Mouse (Mus musculus): ENCODE measurements at regions not wholly inside any gene's neighbourhood (a gene's known extent, or its start where the extent isn't known, plus 50 kb on each side); places are given as distances from the start of the nearest gene placed in this dataset.
"Not testable (repeated sequence)": the region's sequence is repeated elsewhere in the genome, so short reads cannot be mapped to it uniquely, and the experiment has no call there.

DNA sequence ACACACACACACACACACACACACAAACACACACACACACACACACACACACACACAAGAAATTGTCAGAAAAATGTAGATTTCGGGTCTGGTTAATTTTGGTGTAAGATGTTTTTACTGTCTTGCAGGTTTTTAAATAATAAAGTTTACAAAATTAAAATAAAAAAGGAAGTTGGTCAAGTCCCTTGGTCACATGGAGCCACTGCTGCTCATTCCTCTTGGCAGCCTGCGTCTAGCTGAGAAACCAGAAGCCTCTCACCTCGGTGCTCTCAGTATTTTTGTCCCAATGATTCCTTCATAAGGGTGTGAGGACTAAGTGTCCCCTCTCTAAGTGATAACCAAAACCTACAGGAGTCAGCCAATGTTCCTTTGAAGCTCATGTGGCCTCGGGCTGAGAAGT is 76.8 kb upstream of the Smg1 start:
- DNase-seq (ENCODE audit: extremely low read depth, low read depth), result peak; percentile 22

DNA sequence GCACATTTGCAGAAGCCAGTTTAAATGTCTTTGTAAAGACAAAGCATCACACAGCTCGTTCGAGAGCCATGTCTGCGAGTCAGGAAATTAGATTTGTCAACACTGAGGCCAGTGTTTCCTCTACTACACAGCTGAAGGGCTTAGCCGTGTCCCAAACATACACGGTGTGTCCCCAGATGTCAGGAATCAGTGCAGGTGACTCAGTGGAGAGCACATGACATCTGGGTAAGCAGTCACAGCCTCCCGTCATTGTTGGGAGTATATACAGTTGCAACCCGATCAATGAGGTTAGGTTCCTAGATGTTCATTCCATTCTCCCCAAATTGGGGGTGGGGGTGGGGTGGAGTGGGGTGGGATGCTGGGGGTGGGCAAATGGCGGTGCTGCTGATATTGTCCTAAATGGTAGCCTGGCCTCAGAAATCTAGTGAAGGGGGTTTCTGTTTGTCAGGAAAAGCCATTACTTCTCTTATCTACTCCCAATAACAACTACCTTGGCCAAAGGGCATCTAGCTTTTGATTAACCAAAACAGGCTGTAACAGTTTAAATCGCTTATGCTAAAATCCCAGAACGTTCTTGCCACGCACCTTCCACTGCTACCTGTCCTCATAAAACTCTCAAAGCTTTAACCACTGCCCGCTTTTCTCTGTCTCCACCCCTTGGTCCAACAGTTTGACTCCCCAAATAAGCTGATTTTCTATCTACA is 75.1 kb upstream of the Smg1 start:
- no peak for DNase-seq (ENCODE audit: extremely low read depth, low read depth)

DNA sequence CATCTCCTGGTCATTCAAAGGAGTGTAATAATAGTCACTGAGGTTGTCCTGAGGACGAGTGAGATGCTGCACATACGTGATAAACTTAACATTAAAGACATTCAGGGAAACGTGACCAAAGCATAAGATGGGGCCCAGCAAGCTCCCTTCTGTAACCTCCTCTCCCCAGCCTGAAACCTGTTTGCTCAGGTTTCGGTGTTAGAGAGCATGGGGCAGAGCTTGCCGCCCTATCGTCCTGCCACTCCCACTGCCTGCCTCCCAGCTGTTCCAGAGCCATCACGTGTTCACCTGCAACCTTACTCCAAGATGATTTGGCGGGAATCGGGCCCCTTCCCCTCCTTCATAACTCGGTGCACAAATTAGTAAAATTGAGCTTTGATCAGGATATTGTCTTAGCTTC is 71.4 kb upstream of the Smg1 start:
- DNase-seq (ENCODE audit: extremely low read depth, low read depth), result not testable (repeated sequence)

GRCm38 (mm10) chr7:118314228-118314658 is 70.8 kb upstream of the Smg1 start:
- no peak for DNase-seq (ENCODE audit: extremely low read depth, low read depth)

GRCm38 (mm10) chr7:118313818-118314217 is 70.3 kb upstream of the Smg1 start:
- no peak for DNase-seq (ENCODE audit: extremely low read depth, low read depth)

DNA sequence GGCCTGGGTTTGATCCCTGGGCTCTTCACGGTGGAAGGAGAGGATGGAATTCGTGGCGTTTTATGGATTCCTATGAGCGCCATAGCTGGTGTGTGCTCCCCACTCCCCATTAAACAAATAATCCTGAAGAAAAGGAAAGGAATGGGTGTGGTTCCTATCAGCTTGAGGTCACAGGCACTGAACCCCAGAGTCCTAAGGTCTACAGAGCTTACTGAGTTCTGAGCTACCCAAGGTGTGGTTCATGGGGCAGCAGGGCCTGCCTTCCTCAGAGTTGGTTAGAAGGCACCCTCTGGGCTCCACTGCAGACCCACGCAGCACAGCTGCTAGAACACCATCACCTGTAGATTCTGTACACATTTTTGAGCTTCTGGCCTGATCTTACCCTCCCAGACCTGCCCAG is 66.3 kb upstream of the Smg1 start:
- no peak for DNase-seq (ENCODE audit: extremely low read depth, low read depth)

DNA sequence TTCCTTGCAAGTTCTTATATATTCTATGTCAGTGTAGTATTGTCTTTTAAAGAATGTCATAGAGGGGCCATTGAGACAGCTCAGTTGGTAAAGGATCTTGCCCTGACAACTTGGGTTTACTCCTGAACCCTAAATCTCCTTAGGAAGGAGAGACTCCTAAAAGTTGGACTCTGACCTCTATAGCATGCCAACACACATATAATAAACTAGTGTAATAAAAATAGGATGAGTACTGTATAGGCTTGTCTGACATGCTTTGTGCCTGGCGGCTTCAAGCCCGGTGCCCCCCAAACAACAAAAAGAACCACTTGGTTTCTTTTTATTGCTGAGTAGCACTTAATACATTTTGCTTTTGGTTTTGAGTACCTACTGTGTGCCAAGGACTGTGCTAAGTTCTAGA is 65.4 kb upstream of the Smg1 start:
- no peak for DNase-seq (ENCODE audit: extremely low read depth, low read depth)

DNA sequence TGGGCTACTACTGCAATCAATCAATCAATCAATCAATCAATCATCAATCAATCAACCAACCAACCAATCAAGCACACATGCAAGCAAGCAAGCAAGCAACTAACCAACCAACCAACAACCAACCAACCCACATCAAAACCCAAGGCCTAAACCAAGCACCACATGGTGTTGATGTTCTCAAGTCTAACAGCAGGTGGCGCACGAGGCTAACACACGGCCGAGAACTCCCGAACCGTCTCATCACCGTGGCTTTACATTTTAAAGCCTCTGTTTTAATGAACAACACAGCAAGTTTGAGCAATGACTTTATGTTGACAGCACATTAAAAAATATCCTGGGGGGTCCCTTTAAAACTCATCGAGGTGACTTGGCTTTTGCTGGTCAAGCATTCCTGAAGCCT is 61.3 kb upstream of the Smg1 start:
- peak; percentile 40 for DNase-seq (ENCODE audit: extremely low read depth, low read depth)

- no peak for DNase-seq (ENCODE audit: extremely low read depth, low read depth)
These were observed 60.9 kb upstream of the Smg1 start for GRCm38 (mm10) chr7:118304338-118304737.

DNA sequence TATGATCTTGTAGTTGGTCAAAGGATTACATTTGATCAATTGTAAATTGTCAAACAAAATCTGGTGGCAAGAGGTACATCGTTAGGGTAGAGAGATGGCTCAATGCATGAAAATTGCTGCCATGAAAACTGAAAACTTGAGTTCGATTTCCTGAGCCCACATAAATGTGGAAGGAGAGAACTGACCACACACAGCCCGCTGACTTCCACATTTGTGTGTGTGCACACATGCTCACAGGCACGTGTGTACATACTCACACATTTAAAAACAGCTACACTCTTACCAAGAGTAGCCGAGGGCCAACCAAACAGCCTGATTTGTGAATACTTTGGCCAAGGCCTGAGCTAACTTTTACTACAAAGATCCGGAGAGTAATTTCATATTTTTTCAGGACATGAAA is 60.5 kb upstream of the Smg1 start:
- DNase-seq (ENCODE audit: extremely low read depth, low read depth), result no peak

DNA sequence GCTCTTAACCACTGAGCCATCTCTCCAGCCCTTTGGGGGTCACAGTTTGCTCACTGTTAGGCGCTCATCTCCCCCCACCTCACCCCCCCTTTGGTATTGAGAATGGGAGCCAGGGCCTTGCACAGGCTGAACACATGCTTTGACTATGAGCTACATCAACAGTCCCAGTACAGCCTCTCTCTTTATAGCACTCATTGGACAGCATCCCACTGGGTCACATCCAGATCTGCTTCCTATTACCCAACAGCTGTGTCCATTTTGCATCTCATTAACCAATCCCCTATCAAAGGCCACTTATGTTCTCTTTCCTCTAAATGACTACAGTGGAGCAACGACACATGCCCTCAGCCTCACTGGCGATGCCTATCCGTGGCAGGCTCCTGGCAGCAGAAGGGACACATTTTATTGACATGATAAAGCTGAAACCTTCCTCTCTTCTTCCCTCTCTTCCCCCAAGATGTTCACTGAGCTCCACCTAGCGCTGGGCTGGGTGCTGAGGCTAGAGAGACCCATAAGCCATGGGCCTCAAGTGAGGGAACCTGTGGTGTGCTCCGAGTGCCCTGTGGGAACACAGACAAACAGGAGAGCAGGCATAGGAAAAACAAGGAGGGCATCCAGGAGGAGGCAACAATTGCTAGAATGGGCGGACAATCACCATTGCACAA is 57.3 kb upstream of the Smg1 start:
- no peak for DNase-seq (ENCODE audit: extremely low read depth, low read depth)

- peak; percentile 54 for DNase-seq (ENCODE audit: extremely low read depth, low read depth)
These were observed 54.1 kb upstream of the Smg1 start for GRCm38 (mm10) chr7:118297613-118298012.

DNA sequence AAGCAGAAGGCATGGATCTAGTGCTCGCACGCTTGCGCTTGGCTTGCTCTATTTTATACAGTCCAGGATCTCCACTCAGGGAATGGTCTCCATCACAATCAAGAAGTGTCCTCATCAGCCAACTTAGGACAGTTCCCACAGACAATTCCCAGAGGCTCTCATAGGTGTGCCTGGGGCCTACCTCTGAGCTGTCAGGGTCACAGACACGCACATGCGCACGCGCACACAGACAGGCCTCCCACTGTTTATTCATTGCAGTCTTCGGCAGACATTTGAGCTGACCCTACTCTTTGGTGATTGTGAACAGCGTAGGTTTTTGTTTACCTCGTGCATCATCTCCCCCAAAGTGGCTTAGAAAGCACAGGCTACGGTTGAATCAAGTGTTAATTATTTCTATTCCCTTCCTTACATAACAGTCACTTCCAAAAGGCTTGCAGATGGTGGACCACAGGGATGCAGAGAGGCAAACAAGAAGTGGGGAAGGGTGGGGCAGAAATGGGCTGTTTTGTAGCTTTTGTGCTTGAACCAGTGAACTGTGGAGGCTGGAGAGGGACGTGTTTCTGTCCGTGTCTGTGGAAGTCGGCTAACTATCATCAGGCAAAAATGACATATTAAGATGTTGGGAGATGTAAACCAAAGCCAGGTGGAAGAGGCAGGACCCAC is 53.5 kb upstream of the Smg1 start:
- no peak for DNase-seq (ENCODE audit: extremely low read depth, low read depth)

DNA sequence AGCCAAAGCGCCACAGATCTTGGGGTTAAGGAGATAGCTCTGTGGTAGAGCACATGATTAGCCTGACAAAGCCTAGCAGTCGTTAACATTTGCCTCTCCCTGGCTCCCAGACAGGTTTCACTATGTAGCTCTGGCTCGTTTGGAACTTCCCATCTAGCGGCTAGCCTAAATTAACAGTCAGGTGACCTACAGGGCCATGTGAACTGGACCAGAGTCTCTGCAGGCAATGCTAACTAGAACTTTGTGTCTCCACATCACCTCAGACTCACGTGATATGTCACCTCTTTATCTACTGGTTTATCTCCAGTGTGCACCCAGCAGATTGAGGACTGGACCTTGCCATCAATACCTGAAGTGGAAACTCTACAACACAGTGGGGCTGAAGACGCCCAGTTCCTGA is 52.4 kb upstream of the Smg1 start:
- DNase-seq (ENCODE audit: extremely low read depth, low read depth), result no peak

- peak; percentile 40 for DNase-seq (ENCODE audit: extremely low read depth, low read depth)
These were observed 51.8 kb upstream of the Smg1 start for GRCm38 (mm10) chr7:118295275-118295674.

DNA sequence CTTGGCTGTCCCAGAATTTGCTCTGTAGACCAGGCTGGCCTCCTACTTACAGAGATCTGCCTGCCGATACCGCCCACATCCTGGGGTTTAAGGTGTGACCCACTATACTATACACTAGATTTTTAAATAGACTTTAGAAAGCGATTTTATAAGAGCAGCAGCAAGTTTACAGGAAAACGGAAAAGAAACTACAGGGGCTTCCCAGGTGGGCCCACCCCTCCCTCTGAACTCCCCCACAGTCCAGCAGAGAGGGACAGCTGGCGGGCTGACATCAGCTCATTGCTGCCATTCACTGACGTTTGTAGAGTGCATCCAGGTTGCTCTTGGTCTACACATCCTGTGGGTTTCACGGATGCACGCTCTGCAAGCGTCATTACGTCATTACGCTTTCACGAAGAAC is 51.2 kb upstream of the Smg1 start:
- DNase-seq (ENCODE audit: extremely low read depth, low read depth), result no peak
